Mouse (Mus musculus): Measurements from ENCODE around the gene Armc10. TPM values are rescaled to one million over a fixed set of nuclear protein-coding genes. Genes with fewer than 3 reads are reported as not detected.
"Not testable (repeated sequence)": the region's sequence is repeated elsewhere in the genome, so short reads cannot be mapped to it uniquely, and the experiment has no call there.

Armc10 gene
- 9.3 and 10.5 TPM in 2 replicates for total RNA-seq (2014; rRNA removed)
- 14.6 and 28.3 TPM in 2 replicates for polyA plus RNA-seq (2012; rRNA removed)

DNA sequence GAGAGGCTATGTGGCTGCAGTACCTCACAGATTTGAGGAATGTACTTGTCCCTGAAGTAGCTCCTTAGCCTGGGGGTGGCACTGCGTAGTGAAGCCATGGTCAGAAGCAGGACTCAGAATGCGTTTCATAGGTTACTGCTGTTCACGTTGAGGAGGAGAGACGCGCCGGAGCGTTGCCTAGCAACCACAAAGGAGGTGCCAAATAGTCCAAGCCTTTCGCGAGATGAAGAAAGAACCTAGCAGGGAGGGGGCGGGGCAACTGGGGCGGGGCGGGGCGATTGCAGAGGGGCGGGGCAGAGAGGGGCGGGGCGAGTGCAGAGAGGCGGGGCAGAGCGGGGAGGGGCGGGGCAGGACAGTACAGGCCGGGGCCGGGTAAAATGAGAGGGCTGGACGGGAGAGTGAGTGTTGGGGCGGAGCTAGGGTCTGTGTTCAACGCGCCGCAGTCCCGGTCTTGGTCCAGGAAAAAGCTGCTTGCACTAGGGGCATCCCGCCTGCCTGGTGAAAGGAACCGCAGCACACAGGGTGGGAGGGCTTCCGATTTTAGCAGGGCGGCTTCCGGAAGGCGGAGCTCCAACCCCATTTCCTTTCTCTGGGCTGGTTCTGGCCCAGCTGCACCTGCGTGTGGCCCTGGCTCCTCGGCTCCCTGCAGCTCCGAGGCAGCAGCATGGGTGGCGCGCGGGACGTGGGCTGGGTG lies at the start of gene Armc10, which contains the start of gene Fbxl13:
TSS of gene Armc10 (plus strand) at position 375 of the 694 bp plus-strand sequence.
TSS of gene Fbxl13 (minus strand) at position 196 of the 694 bp plus-strand sequence.
- peak; percentile 78 for TF ChIP-seq POLR2A (IDR thresholded peaks at IDR 0.05; ENCODE audit: extremely low read depth, insufficient read depth, low read length)
- TF ChIP-seq CTCF (IDR thresholded peaks at IDR 0.05; ENCODE audit: low read depth, low read length) = 0 out of 2 replicates have a peak, but pooled peaks have one; percentile 5
- Histone ChIP-seq H3K4me3 (ENCODE audit: insufficient read depth, low read depth, low read length) (peak within 1 kb of the TSS; percentile 66), H3K27ac (replicated peaks; ENCODE audit: insufficient read depth, low read depth, low read length) (peak within 1 kb of the TSS; percentile 43), H3K79me2 (ENCODE audit: control insufficient read depth, insufficient read depth, low read length) (no peaks in the 10 kb centered on the region), H3K9ac (ENCODE audit: low read depth, low read length) (peak within 1 kb of the TSS; percentile 65), H3K4me1 (ENCODE audit: control insufficient read depth, insufficient read depth, low read length) (peaks cover 13% of the 10 kb centered on the region), H3K27me3 (ENCODE audit: control insufficient read depth, insufficient read depth, low read length) (no peaks in the 10 kb centered on the region), H3K36me3 (ENCODE audit: control insufficient read depth, insufficient read depth, low read length) (peaks cover 15% of the 10 kb centered on the region; the same call in 1 of the 2 replicates)
- DNase-seq (ENCODE audit: extremely low read depth, low read depth, low spot score) = peak; percentile 84
- WGBS = 1% methylated on average over 40 of the region's 40 CpGs

GRCm38 (mm10) chr5:21599536-21599935 lies 46.1 kb upstream of the Armc10 start:
- WGBS = 66% methylated on average over 2 of the region's 2 CpGs
- not testable (repeated sequence) for H3K27ac ChIP-seq (replicated peaks; ENCODE audit: insufficient read depth, low read depth, low read length); H3K4me3 ChIP-seq (ENCODE audit: insufficient read depth, low read depth, low read length); H3K9ac ChIP-seq (ENCODE audit: low read depth, low read length); H3K4me1 ChIP-seq (ENCODE audit: control insufficient read depth, insufficient read depth, low read length); DNase-seq (ENCODE audit: extremely low read depth, low read depth, low spot score); H3K27me3 ChIP-seq (ENCODE audit: control insufficient read depth, insufficient read depth, low read length); H3K79me2 ChIP-seq (ENCODE audit: control insufficient read depth, insufficient read depth, low read length); H3K36me3 ChIP-seq (ENCODE audit: control insufficient read depth, insufficient read depth, low read length)

GRCm38 (mm10) chr5:21599961-21600360 lies 45.7 kb upstream of the Armc10 start:
- no peaks in the 10 kb centered on the region for H3K79me2 ChIP-seq (ENCODE audit: control insufficient read depth, insufficient read depth, low read length)
- no peaks in the 10 kb centered on the region for H3K27me3 ChIP-seq (ENCODE audit: control insufficient read depth, insufficient read depth, low read length)
- no peak overlapping the region for H3K27ac ChIP-seq (replicated peaks; ENCODE audit: insufficient read depth, low read depth, low read length)
- 95% methylated on average over 4 of the region's 4 CpGs for WGBS
- no peak overlapping the region for H3K4me3 ChIP-seq (ENCODE audit: insufficient read depth, low read depth, low read length)
- DNase-seq (ENCODE audit: extremely low read depth, low read depth, low spot score) = no peak
- H3K36me3 ChIP-seq (ENCODE audit: control insufficient read depth, insufficient read depth, low read length) = no peaks in the 10 kb centered on the region
- H3K4me1 ChIP-seq (ENCODE audit: control insufficient read depth, insufficient read depth, low read length) = no peaks in the 10 kb centered on the region
- TF ChIP-seq CTCF (IDR thresholded peaks at IDR 0.05; ENCODE audit: low read depth, low read length) = no peak
- no peak for TF ChIP-seq POLR2A (IDR thresholded peaks at IDR 0.05; ENCODE audit: extremely low read depth, insufficient read depth, low read length)
- no peak overlapping the region for H3K9ac ChIP-seq (ENCODE audit: low read depth, low read length)

DNA sequence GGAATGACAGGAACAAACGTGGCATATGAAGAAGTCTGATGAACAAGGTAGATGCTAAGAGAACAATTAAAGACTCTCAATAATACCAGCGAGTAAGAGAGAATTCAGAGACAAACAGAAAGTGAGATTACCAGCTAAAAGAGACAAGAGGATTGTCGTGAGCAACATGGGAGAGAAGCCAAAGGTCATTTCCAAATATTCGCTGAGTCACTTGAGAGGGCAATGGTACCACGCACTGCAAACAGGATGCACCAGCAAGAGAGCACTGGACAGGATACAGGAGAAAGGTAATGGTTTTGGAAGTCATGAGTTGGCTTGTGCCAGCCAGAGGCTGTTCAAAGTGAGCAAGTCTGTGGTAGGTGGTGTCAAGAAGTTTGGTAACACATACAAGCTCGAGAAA lies 39.7 kb upstream of the Armc10 start:
- DNase-seq (ENCODE audit: extremely low read depth, low read depth, low spot score) = peak; percentile 53
- H3K9ac ChIP-seq (ENCODE audit: low read depth, low read length) = no peak overlapping the region
- TF ChIP-seq POLR2A (IDR thresholded peaks at IDR 0.05; ENCODE audit: extremely low read depth, insufficient read depth, low read length) (no peak), CTCF (IDR thresholded peaks at IDR 0.05; ENCODE audit: low read depth, low read length) (no peak)

GRCm38 (mm10) chr5:21608311-21609304 lies 37.0 kb upstream of the Armc10 start:
- Histone ChIP-seq H3K36me3 (ENCODE audit: control insufficient read depth, insufficient read depth, low read length) (no peaks in the 10 kb centered on the region), H3K9ac (ENCODE audit: low read depth, low read length) (no peak overlapping the region), H3K27me3 (ENCODE audit: control insufficient read depth, insufficient read depth, low read length) (no peaks in the 10 kb centered on the region), H3K79me2 (ENCODE audit: control insufficient read depth, insufficient read depth, low read length) (no peaks in the 10 kb centered on the region), H3K27ac (replicated peaks; ENCODE audit: insufficient read depth, low read depth, low read length) (no peak overlapping the region), H3K4me3 (ENCODE audit: insufficient read depth, low read depth, low read length) (no peak overlapping the region), H3K4me1 (ENCODE audit: control insufficient read depth, insufficient read depth, low read length) (no peaks in the 10 kb centered on the region; the same call in 1 of the 2 replicates)
- no peak for TF ChIP-seq POLR2A (IDR thresholded peaks at IDR 0.05; ENCODE audit: extremely low read depth, insufficient read depth, low read length)
- no peak for TF ChIP-seq CTCF (IDR thresholded peaks at IDR 0.05; ENCODE audit: low read depth, low read length)
- DNase-seq (ENCODE audit: extremely low read depth, low read depth, low spot score) = no peak
- WGBS = 76% methylated on average over 12 of the region's 12 CpGs

More for the DNA sequence above, 39.7 kb upstream of the Armc10 start:
- no peak overlapping the region for H3K4me3 ChIP-seq (ENCODE audit: insufficient read depth, low read depth, low read length)
- no peaks in the 10 kb centered on the region for H3K36me3 ChIP-seq (ENCODE audit: control insufficient read depth, insufficient read depth, low read length)
- H3K4me1 ChIP-seq (ENCODE audit: control insufficient read depth, insufficient read depth, low read length) = no peaks in the 10 kb centered on the region; the same call in 1 of the 2 replicates
- no peaks in the 10 kb centered on the region for H3K27me3 ChIP-seq (ENCODE audit: control insufficient read depth, insufficient read depth, low read length)
- H3K79me2 ChIP-seq (ENCODE audit: control insufficient read depth, insufficient read depth, low read length) = no peaks in the 10 kb centered on the region
- H3K27ac ChIP-seq (replicated peaks; ENCODE audit: insufficient read depth, low read depth, low read length) = no peak overlapping the region
- 34% methylated on average over 6 of the region's 6 CpGs for WGBS

Measured in liver, adult 2 months (tissue).